Mouse (Mus musculus) inflammation-experienced regulatory T-cells, adult 16 weeks (primary cell): ENCODE data around the gene Agps. TPM values are rescaled to one million over a fixed set of nuclear protein-coding genes. Genes with fewer than 3 reads are reported as not detected.

ENCODE experiments used
- polyA plus RNA-seq: library from polyadenylated mRNA; unstranded; fragments of 100-300 nt; shearing (Covaris generic); gene quantifications from one replicate; pipeline ENCODE4 v1.2.1, GENCODE M21; 2017

Agps gene
- polyA plus RNA-seq = 14.0 TPM

DNA sequence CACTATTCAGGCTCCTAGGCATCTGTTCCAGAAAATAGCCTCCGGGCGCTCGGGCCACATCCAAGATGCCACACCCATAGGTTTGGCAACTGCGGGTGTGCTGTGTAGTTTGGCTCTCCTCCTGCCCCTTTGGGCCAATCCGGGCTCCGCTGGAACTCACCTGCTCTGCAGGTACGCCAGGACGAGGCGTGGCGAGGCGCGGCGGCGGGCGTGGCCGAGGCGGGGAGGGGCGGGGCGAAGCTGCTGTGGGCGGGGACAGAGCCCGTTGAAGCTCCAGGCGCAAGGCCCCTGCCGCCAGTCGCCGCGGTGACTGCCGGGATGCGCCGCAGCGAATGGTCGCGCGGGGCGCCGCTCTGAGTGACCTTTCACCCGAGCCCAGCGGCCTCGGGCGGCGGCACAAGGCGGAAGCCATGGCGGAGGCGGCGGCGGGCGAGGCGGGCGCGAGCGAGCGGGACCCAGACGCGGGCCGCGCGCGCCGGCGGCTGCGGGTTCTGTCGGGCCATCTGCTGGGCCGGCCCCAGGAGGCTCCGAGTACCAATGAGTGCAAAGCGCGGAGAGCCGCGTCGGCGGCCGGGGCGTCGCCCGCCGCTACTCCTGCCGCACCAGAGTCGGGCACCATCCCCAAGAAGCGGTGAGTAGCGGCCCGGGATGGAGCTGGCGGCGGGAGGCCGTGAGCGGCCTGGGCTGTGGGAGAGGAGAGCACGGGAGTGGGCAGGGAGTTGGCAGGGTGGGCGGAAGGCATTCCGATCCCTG is at the start of gene Agps:
Gene Agps, plus strand, starts transcription at position 297 of the 753 bp plus-strand sequence.

GRCm38 (mm10) chr2:75938117-75939063 is 106.4 kb downstream of the Agps start, which contains the start of gene Ttc30b:
Ttc30b (minus strand) TSS chr2:75938585.

DNA sequence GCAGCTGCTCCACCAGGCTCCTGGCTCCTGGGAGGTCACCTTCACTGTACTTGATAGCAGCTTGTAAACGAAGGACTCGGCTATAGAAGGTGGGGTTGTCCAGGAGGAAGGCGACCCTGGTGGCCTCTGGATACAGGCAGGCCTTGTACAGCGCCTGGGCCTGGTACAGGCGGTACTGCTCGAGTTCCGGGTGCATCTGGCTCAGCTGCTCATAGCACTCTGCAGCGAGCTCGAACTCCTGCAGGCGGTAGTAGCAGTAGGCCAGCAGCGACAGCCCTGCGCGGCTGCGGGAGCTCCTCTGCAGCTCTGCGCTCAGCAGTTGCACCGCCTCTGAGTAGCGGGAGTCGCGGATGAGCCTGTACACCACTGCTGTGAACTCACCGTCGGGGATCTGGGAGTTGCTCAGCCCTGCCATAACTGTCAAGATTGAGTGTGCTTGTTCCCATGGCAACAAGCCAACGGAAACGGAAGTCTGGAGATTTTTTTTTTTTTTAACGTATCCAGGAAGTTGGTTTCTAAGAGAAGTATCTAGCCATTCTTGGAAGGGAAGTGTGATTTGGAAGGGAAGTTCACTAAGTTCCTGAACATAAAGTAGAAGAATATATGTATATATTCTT is 145.9 kb downstream of the Agps start, which contains the start of gene Ttc30a2:
Gene Ttc30a2, minus strand, starts transcription at position 419 of the 617 bp plus-strand sequence.

Other genes with a start within 250 kb of the Agps start
- gene Hnrnpa3, start 172.9 kb upstream of the Agps start, polyA plus RNA-seq = 95.1 TPM
- gene Nfe2l2, start 127.5 kb upstream of the Agps start, polyA plus RNA-seq = 52.2 TPM
- 3.3 TPM for gene Ttc30b, start 106.4 kb downstream of the Agps start, polyA plus RNA-seq
- not detected for gene Ttc30a2, start 146.0 kb downstream of the Agps start, polyA plus RNA-seq
- gene Ttc30a1, start 149.8 kb downstream of the Agps start, polyA plus RNA-seq = 1.4 TPM